Mouse (Mus musculus) right cerebral cortex, postnatal 36 days (tissue): ENCODE results near the gene Fcf1.

Experiments
- DNase-seq, 2 experiments: peaks; one replicate each; pipeline ENCODE4 v3.0.0; 2022; ENCODE audit warnings: low spot score in 2 of 2, mixed read lengths in 1 of 2

Gene Fcf1

DNA sequence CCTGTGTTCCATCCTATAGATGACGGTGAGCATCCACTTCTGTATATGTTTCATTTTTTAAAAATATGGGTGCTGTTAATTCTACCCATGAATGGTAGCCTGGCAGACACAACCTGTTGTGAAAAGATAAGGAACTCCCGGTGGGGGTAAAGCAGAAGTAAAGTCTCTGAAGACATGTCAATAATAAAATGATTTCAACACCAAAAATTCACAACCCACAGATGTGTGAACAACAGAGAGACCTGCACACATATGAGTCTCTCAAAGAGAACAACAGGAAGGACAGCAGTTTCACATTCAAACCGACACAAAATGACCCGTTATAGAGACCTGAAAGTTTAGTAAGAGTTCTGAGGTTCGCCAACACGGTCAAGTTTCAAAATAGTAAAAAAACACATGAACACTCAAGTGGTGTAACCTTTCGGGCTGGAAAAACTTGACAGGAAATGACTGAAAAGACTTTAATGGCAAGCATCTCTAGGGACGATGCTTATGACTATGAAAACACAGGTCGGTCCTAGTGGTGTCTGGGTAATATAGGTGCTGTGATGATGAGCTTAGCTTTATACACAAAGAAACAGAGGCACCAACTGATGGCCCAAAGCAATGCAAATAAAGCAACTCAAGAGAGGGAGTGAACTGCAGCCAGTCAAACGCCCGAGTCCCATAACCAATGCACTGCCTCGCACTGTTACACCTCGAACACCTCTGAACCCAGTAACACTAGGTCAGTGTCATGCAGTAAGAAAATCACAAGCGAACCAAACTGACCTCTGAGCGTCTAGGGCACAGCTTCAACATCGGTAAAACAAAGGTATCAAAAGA is 1.7 kb upstream of the Fcf1 start:
- no peak for DNase-seq

DNA sequence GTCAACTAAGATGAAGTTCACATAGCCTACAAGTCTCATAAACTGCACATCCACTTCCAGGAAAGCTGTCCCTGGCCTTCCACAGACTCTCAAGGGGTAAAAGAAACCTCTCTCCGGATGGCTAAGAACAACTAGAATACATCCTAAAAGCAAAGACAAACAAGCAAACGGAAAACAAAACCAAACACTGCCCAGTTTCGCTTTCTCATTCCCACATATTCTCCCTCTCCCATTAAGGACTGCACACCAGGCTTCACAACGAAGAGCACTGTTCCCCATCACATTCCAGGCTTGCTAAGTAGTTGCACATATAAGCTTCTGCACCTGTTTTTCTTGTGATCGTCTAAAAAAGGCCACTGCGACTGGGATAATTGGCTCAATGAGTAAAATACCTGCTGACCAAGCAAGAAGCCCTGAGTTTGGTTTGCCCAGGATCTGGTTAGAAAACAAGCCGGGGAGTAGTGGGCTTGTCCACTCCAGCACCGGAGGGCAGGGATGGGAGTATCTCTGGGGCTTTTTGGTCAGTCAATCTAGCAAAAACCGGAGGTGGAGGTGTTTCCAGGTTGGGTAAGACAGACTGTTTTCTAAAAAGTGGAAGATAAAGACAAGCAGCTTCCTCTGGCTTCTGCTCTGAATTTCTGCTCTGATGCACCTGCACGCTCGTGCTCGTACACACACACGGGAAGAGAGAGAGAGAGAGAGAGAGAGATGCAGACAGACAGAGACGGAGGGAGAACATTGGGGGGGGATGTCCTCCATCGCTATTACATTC is 855 bp upstream of the Fcf1 start:
- no peak for DNase-seq

DNA sequence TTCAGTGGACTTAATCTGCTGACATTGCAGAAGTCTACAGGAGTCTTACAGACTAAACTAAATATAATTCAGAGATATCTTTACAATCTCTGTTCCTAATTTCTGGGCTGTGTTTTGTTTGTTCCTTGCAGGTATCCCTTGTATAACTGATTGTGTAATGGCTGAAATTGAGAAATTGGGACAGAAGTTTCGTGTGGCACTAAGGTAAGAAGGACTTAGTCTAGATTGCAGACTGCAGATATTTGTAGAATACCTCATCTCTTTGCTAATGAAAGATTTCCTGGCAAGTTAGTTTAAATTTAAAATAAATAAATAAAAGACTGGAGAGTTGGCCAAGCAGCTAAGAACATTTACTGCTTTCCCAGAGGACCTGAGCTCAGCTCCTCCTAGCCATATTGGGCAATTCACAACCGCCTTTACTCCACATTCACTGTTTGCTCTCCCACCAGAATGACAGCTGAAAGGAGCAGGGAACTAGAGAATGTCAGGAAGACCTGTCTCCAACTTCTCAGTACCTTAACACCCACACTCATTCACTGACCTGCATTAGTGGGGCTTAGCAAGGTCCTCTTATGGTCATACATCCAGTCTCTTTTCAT is 8.7 kb downstream of the Fcf1 start:
- no peak for DNase-seq

DNA sequence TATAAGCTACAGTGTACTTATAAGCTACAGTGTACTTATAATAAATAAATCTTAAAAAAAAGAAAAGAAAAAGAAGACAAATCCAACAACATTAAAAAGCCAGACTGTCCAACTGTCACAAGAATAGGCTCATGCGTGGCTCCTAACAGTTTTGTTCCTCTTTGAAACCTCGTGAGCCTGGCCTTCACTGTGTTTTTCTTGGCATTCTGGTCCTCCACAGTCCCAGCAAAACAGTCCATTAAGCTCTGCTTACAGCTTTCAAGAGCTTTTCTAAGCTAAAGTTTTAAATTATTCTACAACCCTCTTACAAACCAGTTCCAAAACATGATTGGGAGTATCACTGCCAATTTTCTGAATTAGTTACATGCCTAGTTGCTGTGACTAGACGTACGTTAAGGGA is 18.8 kb downstream of the Fcf1 start:
- no peak for DNase-seq

DNA sequence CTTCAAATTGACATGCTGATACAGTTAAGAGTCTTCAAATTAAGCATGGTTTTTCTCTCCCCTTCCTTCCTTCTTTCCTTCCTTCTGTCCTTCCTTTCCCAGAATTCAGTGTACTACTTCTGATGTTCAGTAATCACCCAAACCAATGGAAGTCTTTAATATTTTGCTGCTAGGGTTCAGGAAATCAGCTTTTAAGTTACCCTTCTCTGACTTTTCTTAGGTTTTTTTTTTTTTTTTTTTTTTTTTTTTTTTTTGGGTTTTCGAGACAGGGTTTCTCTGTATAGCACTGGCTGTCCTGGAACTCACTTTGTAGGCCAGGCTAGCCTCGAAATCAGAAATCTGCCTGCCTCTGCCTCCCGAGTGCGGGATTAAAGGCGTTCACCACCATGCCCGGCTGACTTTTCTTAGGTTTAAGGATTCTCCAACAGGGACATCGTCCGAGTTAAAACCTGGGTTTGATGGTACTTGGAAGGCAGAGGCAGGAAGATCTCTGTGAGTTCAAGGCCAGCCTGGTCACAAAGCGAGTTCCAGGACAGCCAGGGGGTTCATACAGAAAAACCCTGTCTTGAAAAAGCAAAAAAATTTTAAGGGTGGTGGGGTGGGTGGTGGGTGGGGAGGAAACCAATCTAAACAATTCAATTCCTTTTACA is 24.5 kb downstream of the Fcf1 start:
- DNase-seq, result no peak

DNA sequence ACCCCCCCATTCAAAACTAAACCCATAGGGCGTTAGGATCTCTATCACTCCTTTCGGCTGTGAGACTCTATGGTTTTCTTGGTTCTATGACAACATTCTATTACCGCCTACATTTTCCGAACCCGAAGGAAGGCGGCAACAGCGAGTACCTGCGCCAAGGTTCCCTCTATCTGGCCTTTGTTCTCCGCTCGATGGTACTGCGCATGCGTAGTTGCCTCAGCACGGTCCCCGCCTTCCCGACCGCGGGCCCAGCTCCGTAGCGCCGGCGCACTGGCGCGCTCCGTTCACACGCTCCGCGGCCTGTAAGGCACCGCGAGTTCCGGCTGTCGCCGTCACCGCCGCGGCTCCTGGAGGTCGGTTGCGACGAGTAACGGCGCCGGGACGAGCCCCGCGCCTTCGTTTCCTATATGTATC is 25.4 kb downstream of the Fcf1 start, which contains the start of gene Ylpm1:
Gene Ylpm1 (plus strand): TSS at position 239 of the 414 bp plus-strand sequence.
- DNase-seq, result peak; percentile 94 to 95

DNA sequence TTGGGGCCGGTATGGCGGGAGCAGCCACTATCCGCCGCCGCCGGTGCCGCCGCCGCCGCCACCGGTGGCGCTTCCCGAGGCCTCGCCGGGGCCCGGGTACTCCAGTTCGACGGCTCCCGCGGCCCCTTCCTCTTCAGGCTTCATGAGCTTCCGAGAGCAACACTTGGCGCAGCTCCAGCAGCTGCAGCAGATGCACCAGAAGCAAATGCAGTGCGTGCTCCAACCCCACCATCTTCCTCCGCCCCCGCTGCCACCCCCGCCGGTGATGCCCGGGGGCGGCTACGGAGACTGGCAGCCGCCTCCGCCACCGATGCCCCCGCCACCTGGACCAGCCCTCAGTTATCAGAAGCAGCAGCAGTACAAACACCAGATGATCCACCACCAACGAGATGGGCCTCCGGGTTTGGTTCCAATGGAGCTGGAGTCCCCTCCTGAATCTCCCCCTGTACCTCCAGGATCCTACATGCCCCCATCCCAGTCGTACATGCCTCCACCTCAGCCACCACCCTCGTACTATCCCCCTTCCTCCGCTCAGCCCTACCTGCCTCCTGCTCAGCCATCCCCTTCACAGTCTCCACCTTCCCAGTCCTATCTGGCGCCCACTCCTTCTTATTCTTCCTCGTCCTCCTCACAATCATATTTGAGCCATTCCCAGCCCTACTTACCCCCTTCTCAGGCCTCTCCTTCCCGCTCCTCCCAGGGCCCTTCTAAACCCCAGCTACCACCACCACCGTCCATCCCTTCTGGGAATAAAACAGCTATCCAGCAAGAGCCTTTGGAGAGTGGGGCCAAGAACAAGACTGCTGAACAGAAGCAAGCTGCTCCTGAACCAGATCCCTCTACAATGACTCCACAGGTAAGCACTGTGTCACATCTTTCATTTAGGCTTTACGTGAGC is 26.1 kb downstream of the Fcf1 start:
- DNase-seq, result peak; percentile 38 to 60

DNA sequence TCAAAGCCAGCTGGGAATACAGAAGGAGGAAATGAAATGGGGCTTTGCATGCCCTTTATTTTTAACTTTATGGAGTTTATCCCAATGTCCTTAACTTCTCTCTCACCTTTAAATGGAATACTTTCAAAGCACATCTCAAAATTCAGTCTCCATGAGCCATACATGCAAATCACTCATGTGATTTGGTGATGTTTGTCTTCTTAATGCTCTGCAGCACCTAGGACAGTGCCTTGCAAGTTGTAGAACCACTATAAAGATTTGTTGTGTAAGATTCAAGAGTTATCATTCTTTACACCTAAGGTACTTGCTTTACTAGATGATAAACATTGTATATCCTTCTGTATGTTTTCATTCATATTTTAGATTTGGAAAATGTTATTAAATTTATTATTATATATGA is 28.4 kb downstream of the Fcf1 start:
- DNase-seq, result no peak

DNA sequence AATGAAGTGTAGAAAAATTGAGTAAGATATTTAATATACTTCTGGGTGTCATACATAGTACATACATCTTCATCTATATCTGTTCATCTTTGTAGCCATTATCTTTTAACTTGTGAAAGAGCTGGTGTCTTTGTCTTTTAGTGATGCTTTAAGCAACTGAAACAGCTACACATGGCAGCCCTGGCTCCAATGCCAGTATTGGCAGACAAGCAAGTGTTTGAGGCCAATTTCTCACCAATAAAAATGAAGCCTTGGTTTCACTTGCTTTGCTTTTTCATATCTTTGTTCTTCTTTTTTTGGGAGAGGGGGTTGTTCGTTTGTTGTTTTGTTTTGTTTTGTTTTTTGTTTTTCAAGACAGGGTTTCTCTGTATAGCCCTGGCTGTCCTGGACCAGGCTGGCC is 35.5 kb downstream of the Fcf1 start:
- DNase-seq, result no peak

DNA sequence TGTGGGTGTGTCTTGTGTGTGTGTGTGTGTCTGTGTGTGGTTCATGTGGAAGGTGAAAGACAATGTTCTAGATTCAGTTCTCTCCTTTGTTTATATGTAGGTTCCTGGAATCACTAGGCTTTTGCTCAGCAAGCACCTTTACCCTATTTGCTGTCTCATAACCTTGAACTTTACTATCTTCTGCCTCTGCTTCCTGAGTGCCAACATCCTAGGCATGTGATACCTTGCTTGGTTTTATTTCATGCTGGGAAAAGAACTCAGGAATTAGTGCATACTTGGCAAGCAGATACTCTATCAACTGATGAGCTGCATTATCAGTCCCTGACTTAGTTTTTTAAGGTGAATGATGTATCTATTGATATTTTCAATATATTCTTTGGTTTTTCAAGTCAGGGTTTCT is 36.3 kb downstream of the Fcf1 start:
- DNase-seq, result no peak

DNA sequence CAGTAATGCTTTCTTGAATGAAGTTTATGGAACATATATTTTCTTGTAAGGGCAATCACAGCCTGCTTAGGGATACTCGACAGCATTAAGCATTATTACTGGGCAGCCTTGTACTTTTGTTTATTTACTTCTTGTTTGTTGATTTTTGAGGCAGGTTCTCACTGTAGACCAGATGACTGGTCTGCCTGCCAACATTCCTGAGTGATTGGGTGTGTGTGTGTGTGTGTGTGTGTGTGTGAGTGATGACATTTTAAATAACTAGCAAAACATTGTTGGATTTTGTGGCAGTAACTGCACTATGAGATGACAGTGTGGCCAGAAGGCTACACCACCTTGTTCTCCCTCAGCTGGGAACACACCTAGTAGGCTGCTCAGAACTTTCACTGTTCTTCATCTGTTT is 39.1 kb downstream of the Fcf1 start:
- DNase-seq, result no peak

DNA sequence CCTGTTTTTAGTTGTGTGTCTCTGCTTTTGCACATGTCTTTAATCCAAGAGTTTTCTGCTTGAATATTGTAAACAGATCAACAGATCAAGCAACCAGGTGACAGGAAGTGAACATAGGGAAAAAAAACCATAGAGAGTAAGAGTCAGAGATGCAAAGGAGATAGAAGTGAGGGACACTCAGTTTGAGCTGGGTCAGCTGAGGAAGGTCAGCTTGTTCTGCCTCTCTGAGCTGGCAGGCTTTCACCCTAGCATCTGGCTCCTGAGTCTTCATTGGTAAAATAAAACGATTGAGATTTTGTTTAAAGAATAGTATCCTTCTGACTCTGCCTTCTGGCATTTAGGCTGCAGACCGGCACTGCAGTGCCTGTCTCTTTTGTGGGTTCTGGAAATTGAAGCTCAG is 39.8 kb downstream of the Fcf1 start:
- DNase-seq, result no peak

DNA sequence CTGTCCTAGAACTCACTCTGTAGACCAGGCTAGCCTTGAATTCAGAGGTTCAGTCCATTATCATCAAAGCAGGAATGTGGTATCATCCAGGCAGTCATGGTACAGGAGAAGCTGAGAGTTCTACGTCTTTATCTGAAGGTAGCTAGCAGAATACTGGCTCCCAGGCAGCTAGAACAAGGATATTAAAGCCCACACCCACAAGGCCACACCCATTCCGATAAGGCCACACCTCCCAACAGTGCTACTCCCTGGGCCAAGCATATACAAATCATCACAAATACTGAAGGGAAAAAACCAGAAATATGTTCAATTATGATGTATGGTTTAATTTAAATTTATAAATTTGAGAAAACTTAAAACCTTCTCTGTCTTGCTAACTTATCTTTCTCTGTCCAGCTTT is 41.5 kb downstream of the Fcf1 start:
- DNase-seq, result no peak

DNA sequence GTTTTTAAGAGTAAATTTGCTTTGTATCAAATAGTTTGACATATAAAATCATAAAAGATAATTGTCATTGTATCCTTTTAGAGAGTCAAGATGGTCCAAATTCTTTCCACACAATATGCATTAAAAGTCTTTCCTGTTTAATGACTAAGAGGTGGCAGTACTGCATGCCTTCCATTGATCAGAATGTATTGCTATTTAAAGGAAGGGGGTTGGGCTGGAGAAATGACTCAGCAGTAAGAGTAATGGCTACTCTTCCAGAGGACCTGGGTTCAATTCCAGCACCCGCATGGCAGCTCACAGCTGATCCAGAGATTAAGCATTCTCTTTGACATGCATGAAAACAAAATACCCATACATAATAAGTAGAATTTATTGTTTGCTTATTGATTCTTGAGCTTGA is 51.4 kb downstream of the Fcf1 start:
- no peak for DNase-seq

DNA sequence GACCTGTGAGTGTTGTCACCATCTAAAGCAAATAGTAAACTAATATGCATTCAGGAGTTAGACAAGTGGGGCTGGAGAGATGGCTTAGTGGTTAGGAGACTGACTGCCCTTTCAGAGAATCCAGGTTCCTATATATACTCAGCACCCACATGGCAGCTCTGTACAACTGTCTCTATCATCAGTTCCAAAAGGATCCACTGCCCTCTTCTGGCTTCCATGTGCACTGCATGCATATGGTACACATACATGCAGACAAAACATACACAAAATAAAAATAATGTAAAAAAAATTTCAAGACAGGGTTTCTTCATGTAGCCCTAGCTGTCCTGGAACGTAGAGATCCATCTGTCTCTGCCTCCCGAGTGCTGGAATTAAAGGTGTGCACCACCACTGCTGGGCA is 62.0 kb downstream of the Fcf1 start:
- no peak for DNase-seq
